Mouse (Mus musculus) stomach, postnatal 0 days (tissue): ENCODE results near the gene Rngtt.

ENCODE experiments used
- CTCF ChIP-seq: IDR thresholded peaks from 2 replicates; pipeline ENCODE4 v1.5.1; 2016; ENCODE audit warnings: antibody characterized with exemption, low read depth, mild to moderate bottlenecking, moderate library complexity
- EP300 ChIP-seq: optimal IDR thresholded peaks from 2 replicates; pipeline ENCODE3; 2016; ENCODE audit warnings: antibody characterized with exemption

DNA sequence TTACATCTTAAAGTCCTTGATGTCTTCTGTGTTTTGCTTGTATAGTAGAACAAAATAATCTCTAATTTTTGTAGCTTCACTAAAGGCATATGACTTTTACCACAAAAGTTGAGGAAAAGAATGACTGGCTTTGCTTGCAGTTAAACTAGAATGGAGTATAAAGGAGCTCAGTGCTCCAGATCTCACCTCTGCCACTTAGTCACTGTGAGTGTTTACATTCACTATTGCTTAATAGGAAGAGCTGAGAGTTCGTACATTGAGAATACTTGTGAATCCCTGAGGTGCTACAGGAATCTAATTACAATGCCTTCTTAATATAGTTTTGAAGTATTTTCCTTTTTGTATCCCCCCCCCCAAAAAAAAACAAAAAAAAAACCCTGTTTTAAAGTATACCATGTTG lies 154.3 kb downstream of the Rngtt start:
- no peak for TF ChIP-seq CTCF
- TF ChIP-seq EP300 = no peak
